Mouse (Mus musculus): Measurements from ENCODE around the gene Supt6. TPM values are rescaled to one million over a fixed set of nuclear protein-coding genes. Genes with fewer than 3 reads are reported as not detected.
"Not testable (repeated sequence)": the region's sequence is repeated elsewhere in the genome, so short reads cannot be mapped to it uniquely, and the experiment has no call there.

Gene Supt6
- polyA plus RNA-seq, 1 experiment from 2014 or later: 38.9 TPM

GRCm38 (mm10) chr11:78188331-78189233, 57.2 kb downstream of the Supt6 start, which contains the start of gene Rab34:
Rab34 (plus strand) TSS chr11:78188430.
- ATAC-seq (ENCODE audit: low FRiP score): peak; percentile 77
- Histone ChIP-seq H3K9me3 (no peaks in the 10 kb centered on the region), H3K9ac (peak within 1 kb of the TSS; percentile 90), H3K27me3 (no peaks in the 10 kb centered on the region), H3K4me2 (peak within 1 kb of the TSS; percentile 63), H3K36me3 (replicated peaks) (peaks cover 30% of the 10 kb centered on the region), H3K4me3 (replicated peaks) (peak within 1 kb of the TSS; percentile 73), H3K4me1 (peaks cover 23% of the 10 kb centered on the region), H3K27ac (peak within 1 kb of the TSS; percentile 96)
- 1% methylated on average over 77 of the region's 80 CpGs for WGBS

- peaks cover 44% of the 10 kb centered on the region for H3K4me1 ChIP-seq
- WGBS: 93% methylated on average over 6 of the region's 6 CpGs
Measured at GRCm38 (mm10) chr11:78184702-78185101, 61.1 kb downstream of the Supt6 start.

GRCm38 (mm10) chr11:78183884-78184514, 61.8 kb downstream of the Supt6 start:
- Histone ChIP-seq H3K27ac (no peak overlapping the region; the same call in 1 of the 2 replicates), H3K9me3 (no peaks in the 10 kb centered on the region), H3K4me3 (replicated peaks) (peak overlapping the region; percentile 75), H3K9ac (peak overlapping the region; percentile 29), H3K4me1 (peaks cover 47% of the 10 kb centered on the region), H3K27me3 (no peaks in the 10 kb centered on the region), H3K4me2 (peak overlapping the region; percentile 48), H3K36me3 (replicated peaks) (peaks cover 30% of the 10 kb centered on the region)
- WGBS: 51% methylated on average over 10 of the region's 10 CpGs
- ATAC-seq (ENCODE audit: low FRiP score): peak; percentile 34

More at GRCm38 (mm10) chr11:78184702-78185101, 61.1 kb downstream of the Supt6 start:
- not testable (repeated sequence) for H3K27me3 ChIP-seq; H3K27ac ChIP-seq; H3K9me3 ChIP-seq; H3K4me3 ChIP-seq (replicated peaks); H3K4me2 ChIP-seq; ATAC-seq (ENCODE audit: low FRiP score); H3K9ac ChIP-seq
- peaks cover 26% of the 10 kb centered on the region for H3K36me3 ChIP-seq (replicated peaks)

GRCm38 (mm10) chr11:78182961-78183844, 62.6 kb downstream of the Supt6 start, which contains the start of gene Rpl23a:
Rpl23a (minus strand) TSS chr11:78183584.
- under 1% methylated on average over 38 of the region's 38 CpGs for WGBS
- Histone ChIP-seq H3K9me3 (no peaks in the 10 kb centered on the region), H3K4me2 (peak within 1 kb of the TSS; percentile 75), H3K36me3 (replicated peaks) (peaks cover 30% of the 10 kb centered on the region), H3K27ac (peak within 1 kb of the TSS; percentile 95), H3K27me3 (no peaks in the 10 kb centered on the region), H3K4me3 (replicated peaks) (peak within 1 kb of the TSS; percentile 75), H3K4me1 (peaks cover 54% of the 10 kb centered on the region), H3K9ac (peak within 1 kb of the TSS; percentile 83)
- ATAC-seq (ENCODE audit: low FRiP score): peak; percentile 91

- ATAC-seq (ENCODE audit: low FRiP score): no peak
- H3K9ac ChIP-seq: peak overlapping the region; percentile 83
- H3K27ac ChIP-seq: peak overlapping the region; percentile 95; the same call in 1 of the 2 replicates
- H3K27me3 ChIP-seq: no peaks in the 10 kb centered on the region
- H3K36me3 ChIP-seq (replicated peaks): peaks cover 30% of the 10 kb centered on the region
- peaks cover 55% of the 10 kb centered on the region for H3K4me1 ChIP-seq
- peak overlapping the region; percentile 75 for H3K4me3 ChIP-seq (replicated peaks)
- 13% methylated on average over 7 of the region's 7 CpGs for WGBS
- no peaks in the 10 kb centered on the region for H3K9me3 ChIP-seq
- peak overlapping the region; percentile 75 for H3K4me2 ChIP-seq
Measured at GRCm38 (mm10) chr11:78182450-78182849, 63.3 kb downstream of the Supt6 start.

- Histone ChIP-seq H3K9ac (peak overlapping the region; percentile 83), H3K9me3 (no peaks in the 10 kb centered on the region), H3K4me3 (replicated peaks) (peak overlapping the region; percentile 75), H3K27me3 (no peaks in the 10 kb centered on the region), H3K27ac (no peak overlapping the region), H3K4me2 (peak overlapping the region; percentile 75), H3K4me1 (peaks cover 61% of the 10 kb centered on the region), H3K36me3 (replicated peaks) (peaks cover 30% of the 10 kb centered on the region)
- 53% methylated on average over 2 of the region's 2 CpGs for WGBS
- no peak for ATAC-seq (ENCODE audit: low FRiP score)
Measured at GRCm38 (mm10) chr11:78181830-78182357, 63.9 kb downstream of the Supt6 start.

- no peak overlapping the region for H3K27ac ChIP-seq
- peak overlapping the region; percentile 80; the same call in 1 of the 2 replicates for H3K4me2 ChIP-seq
- peaks cover 30% of the 10 kb centered on the region for H3K36me3 ChIP-seq (replicated peaks)
- WGBS: 83% methylated on average over 6 of the region's 6 CpGs
- H3K9me3 ChIP-seq: no peaks in the 10 kb centered on the region
- no peak for ATAC-seq (ENCODE audit: low FRiP score)
- no peaks in the 10 kb centered on the region for H3K27me3 ChIP-seq
- H3K4me1 ChIP-seq: peaks cover 68% of the 10 kb centered on the region
- H3K9ac ChIP-seq: no peak overlapping the region
- no peak overlapping the region for H3K4me3 ChIP-seq (replicated peaks)
Measured at GRCm38 (mm10) chr11:78180081-78180761, 65.6 kb downstream of the Supt6 start.

- peak overlapping the region; percentile 73; the same call in 1 of the 2 replicates for H3K9ac ChIP-seq
- H3K27ac ChIP-seq: peak overlapping the region; percentile 91
- peaks cover 68% of the 10 kb centered on the region for H3K4me1 ChIP-seq
- peak overlapping the region; percentile 80 for H3K4me2 ChIP-seq
- H3K9me3 ChIP-seq: no peaks in the 10 kb centered on the region
- WGBS: 39% methylated on average over 8 of the region's 8 CpGs
- H3K4me3 ChIP-seq (replicated peaks): peak overlapping the region; percentile 64
- no peak for ATAC-seq (ENCODE audit: low FRiP score)
- peaks cover 30% of the 10 kb centered on the region for H3K36me3 ChIP-seq (replicated peaks)
- H3K27me3 ChIP-seq: no peaks in the 10 kb centered on the region
Measured at GRCm38 (mm10) chr11:78179438-78179999, 66.3 kb downstream of the Supt6 start.

GRCm38 (mm10) chr11:78178859-78179437, 66.8 kb downstream of the Supt6 start:
- ATAC-seq (ENCODE audit: low FRiP score): peak; percentile 2; the same call in 1 of the 2 replicates
- Histone ChIP-seq H3K27ac (peak overlapping the region; percentile 91), H3K4me3 (replicated peaks) (peak overlapping the region; percentile 64), H3K4me2 (peak overlapping the region; percentile 80), H3K9me3 (no peaks in the 10 kb centered on the region), H3K4me1 (peaks cover 64% of the 10 kb centered on the region), H3K36me3 (replicated peaks) (peaks cover 30% of the 10 kb centered on the region), H3K9ac (peak overlapping the region; percentile 73), H3K27me3 (no peaks in the 10 kb centered on the region)
- WGBS: under 1% methylated on average over 29 of the region's 29 CpGs

GRCm38 (mm10) chr11:78177903-78178858, 67.6 kb downstream of the Supt6 start:
- peak overlapping the region; percentile 80 for H3K4me2 ChIP-seq
- no peaks in the 10 kb centered on the region for H3K9me3 ChIP-seq
- H3K4me1 ChIP-seq: peaks cover 62% of the 10 kb centered on the region
- peak overlapping the region; percentile 73 for H3K9ac ChIP-seq
- peak overlapping the region; percentile 91 for H3K27ac ChIP-seq
- H3K4me3 ChIP-seq (replicated peaks): peak overlapping the region; percentile 64
- ATAC-seq (ENCODE audit: low FRiP score): peak; percentile 87
- H3K27me3 ChIP-seq: no peaks in the 10 kb centered on the region
- under 1% methylated on average over 69 of the region's 84 CpGs for WGBS
- H3K36me3 ChIP-seq (replicated peaks): peaks cover 30% of the 10 kb centered on the region
